Mouse (Mus musculus) lung, postnatal 4 days (tissue): ENCODE measurements around the gene Srrd.

Experiments
- DNase-seq, 2 experiments: peaks; one replicate each; pipeline ENCODE4 v3.0.0; 2021

Gene Srrd

DNA sequence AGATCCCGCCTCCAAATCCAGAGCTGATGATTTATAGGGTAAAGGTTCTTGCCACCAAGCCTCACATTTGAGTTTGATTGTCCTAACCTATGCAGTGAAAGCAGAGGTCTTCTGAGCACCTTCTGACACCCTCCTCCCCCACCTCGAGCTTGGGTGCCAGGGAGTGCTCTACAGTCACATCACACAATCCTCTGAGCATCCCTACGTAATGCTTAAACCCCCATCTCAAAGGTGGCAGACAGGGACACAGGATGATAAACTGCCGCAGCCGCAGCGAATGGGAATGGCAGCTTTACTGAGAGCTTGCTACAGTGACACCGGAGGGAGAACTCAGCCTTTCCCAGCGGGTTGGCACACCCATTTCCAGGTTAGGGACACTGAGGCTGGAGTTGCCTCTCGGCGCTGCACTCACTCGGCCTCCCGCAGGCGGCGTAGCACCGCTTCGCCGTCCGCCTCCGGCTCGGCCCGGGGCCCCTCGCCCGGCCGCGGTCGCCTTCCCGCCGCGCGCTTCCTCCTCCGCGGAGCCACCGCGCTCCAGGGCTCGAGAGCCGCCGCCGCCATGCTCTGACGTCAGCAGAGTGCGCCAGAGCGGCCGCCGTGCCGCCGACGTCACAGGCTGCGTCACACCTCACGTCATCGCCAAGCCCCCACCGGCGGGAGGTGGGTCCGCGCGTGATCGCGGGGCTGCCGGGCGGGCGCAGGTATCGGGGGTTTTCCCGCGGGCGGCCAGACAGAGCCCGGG lies at the start of gene Srrd, which contains the start of gene Hps4:
Srrd (minus strand) TSS at position 578 of the 742 bp plus-strand sequence.
Hps4 (plus strand) TSS at position 621 of the 742 bp plus-strand sequence.
- peak; percentile 90 to 91 for DNase-seq

DNA sequence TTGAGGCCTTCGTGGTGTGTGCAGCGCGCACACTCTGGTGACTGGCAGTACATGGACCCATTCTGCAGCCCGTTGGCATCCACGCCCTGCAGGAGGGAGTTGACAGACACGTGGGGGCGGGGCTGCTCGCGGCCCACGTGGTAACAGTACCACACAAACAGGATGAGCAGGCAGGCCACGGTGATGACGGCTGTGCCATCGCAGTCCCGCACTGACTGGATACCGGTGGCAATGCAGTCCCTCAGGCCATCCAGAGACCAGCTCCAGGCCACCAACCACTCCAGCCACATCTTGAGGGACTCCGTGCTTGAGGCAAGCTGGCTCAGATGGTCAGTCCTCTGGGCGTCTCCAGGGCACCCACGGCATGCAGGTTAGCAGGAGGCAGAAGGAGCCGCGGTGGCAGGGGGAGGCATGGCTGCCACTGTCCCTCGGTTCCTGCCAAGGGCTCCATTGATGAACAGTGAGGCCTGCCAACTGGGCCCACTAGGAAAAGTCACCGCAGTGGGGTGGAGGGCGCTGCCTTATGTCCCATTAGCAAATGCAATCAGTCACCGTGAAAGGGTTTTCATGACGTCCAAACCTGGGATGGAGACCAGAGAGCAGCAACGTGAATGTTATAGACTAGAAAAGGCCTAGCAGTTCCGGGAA lies 49.0 kb upstream of the Srrd start:
- no peak for DNase-seq

DNA sequence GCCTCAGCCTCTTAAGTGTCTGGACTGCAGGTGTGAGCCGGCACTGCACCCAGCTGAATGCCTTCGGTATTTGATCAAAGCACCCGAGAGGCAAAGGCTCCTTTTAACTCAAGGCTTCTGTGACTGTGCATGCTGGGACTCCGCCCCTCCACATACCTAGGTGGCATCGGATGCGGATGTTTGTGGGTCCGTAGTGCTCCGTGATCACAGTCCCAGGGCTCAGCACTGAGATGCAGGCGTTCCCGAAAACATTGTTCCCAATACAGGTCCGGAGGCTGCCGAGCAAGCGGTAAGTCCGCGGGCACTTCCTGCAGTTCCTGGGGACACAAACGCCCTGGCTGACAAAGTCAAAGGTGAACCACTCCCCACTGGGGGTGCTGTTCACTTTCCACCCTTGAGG lies 48.2 kb upstream of the Srrd start:
- DNase-seq = no peak

DNA sequence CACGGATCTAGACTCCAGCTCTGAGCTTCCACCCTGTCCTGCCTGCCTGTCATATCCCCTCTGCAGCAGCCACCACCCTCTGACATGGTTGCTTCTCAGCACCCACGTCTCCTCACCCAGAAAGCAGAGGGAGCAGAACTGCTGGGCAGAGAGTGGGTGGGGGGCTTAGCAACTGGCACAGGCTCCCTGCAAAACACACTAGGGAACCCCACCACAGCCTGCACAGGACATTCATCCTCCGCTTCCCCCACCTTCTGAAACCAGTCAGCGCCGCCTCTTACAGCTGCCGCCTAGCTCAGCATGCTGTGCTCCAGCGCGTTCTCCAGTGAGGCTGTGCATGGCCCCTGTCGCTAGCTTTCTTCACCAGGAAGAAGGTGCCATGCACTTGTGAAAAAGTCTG lies 46.5 kb upstream of the Srrd start:
- no peak for DNase-seq

DNA sequence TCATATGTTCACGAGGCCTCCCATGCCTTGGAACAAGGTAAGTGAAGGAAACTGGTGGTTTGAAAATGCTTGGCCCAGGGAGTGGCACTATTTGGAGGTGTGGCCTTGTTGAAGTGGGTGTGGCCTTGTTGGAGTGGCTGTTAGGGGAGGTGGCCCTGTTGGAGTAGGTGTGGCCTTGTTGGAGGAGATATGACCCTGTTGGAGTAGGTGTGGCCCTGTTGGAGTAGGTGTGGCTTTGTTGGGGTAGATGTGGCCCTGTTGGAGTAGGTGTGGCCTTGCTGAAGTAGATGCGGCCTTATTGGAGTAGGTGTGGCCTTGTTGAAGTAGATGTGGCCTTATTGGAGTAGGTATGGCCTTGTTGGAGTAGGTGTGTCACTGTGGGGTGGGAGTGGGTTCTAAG lies 43.1 kb upstream of the Srrd start:
- no peak for DNase-seq

DNA sequence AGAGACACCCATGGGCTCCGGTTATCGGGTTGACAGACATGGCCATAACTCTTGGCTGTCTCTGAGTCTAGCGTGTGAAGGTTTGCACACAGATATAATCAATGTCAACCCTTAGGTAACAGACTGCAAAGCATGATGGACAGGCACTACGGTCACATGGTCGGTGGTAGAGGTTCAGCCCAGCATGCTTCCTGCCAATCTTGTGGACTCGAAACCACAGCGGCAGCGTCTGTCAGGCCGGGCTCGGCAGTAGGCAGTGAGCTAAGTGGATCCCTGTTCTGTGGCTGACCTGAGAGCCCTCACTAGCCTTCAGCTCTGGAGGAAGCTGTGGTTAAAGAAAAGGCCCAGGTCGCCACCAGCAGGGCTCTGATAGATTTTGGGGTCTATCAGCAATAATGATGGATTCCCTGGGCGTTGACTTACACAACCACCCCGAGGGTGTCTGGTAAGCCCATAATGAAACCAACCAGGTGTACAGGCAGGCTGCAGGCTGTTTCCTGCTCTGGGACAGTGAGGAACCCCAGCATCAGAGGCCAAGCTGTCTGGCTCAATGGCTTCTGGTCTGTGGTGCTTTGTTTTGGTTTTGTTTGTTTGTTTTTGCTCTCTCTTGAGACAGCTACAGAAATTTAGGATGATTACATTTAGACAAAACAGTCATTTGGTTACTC lies 42.1 kb upstream of the Srrd start:
- no peak for DNase-seq

DNA sequence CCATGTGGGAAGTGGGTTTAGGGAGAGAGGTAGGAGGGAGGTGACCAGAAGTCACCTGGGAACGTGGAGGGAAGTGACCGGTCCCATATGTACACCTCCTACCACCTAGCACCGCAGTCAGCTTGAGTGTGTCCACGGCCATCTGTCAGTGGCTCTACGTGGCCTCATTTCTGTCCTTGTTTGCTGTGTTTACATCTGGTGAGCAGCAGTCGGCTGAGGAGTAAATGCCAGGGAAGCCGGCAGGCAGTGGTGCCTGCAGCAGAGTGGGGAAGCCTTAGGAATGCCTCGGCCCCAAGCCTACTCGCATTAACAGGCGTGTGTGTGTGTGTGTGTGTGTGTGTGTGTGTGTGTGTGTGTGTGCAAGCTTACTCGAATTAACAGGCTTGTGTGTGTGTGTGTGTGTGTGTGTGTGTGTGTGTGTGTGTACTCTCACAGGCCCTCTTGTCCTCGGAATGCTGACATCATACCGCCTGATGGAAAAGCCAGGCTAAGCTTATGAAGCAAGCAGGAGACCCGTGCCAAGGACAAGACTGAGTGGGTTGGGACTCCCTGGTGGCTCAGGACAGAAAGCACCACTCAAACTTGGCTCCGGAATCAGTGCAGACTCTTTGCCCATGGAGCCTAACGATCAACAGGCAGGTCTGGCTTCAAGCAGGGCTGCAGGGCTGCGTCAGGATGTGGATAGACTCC lies 39.9 kb upstream of the Srrd start:
- peak; percentile 53 to 73 for DNase-seq

DNA sequence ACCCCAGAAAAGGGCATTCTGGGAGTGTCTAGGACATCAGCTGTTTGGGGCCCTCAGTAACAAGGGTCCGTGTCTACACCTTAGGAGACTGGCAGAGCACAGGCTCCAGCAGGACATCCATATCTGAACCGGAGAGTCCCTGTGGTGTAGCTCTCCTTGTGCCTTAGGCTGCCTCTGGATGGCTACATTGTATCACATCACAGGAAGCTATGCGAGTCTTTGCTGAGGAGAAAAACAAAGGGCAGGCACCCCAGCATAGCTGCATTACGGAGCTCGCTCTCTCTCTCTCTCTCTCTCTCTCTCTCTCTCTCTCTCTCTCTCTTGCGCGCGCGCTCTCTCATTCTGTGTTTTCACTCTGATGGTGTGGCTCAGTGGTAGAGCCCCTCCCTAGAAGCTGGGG lies 39.2 kb upstream of the Srrd start:
- no peak for DNase-seq

DNA sequence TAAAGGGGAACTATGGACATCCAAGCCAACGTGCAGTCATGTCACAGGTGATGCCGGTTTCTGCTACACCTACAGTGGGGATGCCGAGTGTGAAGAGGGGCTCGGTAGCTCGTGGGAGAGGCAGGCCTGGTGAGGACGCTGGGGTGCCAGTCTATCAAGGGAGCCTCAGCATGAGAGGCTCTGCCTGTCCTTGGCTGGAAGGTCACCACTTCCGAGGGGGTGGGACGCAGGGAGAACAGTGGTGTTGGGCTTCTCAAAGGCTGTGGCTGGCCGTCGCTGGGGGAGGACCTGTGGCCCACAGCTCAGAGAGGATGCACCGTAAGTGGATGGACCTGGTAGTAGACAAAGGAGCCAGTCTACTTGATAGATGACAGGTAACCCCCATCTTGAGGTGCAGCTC lies 38.3 kb upstream of the Srrd start:
- no peak for DNase-seq

DNA sequence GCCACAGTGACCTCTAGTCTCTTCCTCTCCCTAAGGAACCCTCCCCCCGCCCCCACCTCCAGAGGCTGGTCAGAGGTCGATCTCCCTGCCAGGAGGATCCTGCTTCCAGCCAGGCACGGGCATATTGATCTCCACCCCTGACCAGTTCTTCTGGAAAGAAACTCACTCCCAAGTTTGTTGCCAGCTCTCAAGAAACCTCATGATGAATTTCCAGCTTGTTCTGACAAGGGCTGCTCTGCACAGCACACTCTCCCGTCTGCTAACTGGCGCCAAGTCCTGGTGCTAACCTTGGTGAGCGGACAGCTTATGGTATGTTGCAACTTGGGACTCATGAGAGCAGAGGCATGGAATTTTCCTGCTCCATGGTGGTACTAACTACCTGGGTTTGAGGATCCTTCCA lies 35.9 kb upstream of the Srrd start:
- DNase-seq = no peak

DNA sequence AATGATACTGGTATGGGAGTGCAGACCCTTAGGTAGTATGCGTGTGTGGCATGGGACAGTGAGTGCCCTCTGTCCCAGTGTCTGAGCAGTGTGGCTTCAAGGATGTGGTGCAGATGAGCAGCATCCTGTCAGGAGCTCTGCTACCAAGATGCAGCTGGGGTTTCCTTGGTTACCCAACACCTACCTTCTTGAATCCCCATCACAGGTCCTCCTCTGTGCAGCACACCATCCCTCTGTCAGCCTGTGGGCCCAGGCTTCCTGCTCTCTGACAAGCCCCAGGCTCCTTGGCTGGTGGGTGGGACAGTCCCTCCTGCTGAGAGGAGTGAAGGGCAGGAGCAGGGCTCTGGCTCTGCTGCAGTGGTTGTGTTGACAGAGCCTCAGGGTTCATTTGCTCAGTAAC lies 34.5 kb upstream of the Srrd start:
- no peak for DNase-seq

DNA sequence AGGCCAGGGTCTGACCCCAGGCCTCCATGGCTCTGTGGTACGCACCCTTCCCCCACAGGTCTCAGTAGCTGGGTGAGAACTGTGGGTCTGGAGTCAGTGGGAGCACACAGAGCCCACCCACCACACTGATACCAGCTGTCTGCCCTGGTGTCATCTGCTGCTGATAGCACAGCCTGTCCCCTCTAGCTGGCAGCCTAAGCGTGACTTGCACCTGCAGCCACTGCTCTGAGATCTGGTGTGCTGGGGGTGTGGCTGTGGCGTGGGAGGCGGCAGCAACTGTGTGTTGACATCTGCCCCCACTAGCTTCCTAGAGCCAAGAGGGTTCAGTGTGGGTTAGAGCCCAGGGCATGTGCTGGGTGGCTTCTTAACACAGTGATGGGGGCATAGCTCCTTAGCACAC lies 33.3 kb upstream of the Srrd start:
- no peak for DNase-seq

DNA sequence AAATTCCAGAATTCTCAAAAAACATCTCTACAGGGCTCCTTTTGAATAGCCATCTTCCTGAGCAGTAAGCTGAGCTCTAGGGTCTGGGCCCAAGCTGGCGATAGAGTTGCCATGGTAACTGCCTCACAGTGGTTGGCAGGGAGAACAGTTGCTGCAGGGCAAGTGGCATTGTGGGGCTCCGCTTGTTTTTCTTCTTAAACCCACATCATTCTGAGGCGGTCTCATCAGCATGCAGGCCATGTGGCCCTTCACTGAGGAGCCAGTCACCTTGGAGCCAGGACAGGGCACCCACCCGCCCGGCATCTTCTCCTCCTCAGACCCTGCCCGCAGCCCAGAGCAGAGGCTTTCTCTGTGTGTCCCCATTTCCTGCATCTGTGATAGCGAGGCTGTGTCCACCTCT lies 29.1 kb upstream of the Srrd start:
- DNase-seq = no peak

DNA sequence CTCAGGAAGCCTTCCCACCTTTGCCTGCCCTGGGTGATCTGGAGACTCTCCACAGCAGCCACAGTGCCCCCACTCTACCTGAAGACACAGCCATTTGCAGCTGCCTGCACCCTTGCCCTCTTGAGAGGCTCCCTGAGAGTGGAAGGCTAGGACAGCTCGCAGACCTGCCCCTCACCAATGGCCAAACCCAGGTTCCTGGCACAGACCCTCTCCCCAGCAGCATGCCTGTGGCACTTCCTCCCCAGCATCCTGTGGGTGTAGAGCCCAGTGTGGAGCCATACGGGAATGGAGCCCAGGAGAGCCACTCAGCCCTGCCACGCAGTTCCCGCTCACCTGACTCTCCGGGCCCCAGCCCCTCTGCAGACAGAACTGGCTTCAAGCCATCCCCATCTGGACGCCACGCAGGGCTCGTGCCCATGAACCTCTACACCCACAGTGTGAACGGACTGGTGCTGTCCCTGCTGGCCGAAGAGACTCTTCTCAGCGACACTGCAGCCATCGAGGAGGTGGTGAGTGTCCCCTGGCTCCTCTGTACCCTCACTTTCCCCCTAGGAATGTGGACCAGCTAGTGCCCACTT lies 27.5 kb upstream of the Srrd start:
- no peak for DNase-seq

DNA sequence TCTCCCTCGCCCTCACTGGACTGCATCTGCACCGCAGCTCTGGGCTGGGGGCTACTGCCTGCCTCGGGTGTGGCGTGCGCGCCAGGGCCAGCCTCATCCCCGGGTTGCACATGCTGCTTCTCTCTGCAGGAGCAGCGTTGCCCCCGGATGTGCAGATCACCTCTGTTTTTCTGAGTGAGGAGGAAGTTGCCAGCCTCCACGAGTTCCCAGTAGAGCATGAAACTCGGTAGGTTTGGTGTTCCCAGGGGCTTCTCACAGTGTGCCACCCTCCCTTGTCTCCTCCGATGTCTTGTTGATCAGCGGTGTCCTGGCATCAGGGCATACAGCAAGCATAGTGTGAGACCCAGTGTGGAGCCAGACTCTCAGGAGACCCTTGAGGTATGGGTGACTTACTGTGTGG lies 26.5 kb upstream of the Srrd start:
- DNase-seq = no peak

DNA sequence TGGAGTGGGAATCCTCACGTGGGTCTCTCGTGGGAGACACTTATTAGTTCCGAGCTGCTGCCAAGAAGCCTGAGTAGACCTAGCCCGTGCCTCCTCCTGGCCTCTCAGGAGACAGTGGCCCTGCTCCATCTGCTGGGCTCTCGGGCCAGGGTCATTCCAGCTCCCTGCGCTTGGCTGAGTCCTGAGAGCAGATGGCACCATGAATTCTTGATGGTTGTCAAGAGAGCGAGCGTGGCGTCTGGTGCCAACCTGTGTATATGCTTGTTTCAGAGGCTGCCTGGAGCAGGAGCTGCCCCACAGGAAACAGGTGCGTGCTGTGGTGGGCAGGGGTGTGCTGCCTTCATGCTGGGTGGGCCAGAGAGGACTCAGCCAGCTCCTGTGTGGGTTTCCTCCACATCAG lies 25.8 kb upstream of the Srrd start:
- no peak for DNase-seq

DNA sequence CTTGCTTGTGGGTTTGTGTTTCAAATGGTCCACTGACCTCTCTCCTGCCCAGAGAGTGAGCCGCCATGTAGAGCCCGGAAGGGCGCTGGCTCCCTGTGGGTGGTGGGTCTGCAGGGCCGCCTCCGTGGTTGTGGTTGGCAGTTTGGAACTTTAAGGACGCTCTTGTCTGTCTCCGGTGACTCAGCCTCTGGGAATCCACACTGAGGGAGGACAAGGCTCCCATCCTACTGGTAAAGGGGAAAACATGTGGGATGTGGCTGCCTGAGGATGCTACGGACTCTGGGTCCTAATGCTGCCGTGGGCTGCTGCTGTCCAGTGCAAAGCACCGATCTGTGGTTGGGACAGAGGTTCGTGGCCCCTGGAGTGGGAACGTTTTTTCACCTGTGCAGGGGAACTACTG lies 25.1 kb upstream of the Srrd start:
- no peak for DNase-seq

DNA sequence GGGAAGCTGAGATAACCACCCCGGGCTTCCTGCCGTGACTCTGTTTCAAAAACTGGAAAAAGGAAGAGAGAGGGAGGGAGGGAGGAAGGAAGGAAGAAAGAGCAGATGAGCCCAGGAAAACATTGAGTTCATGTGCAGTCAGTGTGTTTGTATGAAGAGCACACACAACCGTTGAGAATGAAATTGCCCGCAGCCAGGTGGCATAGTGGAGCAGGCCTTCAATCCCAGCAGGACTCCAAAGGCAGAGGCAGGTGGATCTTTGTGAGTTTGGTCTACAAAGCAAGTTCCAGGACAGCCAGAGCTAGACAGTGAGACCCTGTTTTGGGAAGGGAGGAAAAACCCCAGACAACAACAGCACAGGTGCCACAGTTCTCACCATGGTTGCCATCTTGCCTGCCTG lies 24.5 kb upstream of the Srrd start:
- DNase-seq = no peak

DNA sequence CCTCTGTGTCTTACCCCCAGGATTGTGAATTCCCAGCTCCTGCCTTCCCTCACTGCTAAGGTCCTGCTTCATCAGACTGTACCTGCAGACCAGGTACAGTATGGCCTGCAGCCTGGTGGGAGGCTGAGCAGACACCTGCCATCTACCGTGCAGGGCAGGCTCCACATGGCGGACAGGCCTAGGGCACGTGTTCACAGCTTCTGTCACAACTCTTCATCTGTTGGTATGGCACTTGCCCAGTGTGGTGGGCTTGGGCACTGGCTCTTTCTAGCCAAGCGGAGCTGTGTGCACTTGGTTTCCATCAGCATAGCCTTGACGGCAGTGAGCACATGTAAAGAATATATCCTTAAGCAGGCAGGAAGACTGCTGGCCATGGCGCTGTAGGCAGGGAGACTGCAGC lies 24.0 kb upstream of the Srrd start:
- DNase-seq = no peak

DNA sequence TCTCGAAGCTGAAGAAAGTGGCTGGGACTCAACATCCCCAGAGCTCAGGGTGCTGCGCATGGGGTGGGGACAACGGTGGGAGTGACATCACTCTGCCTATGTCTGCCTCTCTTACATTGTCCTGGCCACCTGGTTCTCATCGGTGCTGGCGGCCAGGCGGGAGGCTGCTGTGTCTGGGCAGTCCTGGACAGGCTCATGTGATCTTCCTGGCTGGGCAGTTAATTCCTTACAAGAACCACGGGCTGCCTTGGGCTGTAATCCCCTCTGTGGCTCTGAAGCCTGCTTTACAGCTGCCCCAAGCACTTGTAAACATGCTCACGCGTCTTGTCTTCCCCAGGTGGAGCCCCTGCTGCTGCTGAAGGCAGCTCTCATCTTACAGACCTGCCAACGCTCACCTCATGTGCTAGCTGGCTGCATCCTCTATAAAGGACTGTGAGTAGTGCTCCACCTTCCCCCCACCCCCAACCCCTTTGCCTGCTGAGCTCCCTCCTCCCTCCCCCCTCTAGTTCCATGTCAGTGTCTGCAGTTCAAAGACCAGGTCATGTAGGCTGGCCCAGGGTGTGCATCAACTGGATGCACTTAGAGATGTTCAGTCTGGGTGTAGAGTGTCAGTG lies 21.5 kb upstream of the Srrd start:
- no peak for DNase-seq

DNA sequence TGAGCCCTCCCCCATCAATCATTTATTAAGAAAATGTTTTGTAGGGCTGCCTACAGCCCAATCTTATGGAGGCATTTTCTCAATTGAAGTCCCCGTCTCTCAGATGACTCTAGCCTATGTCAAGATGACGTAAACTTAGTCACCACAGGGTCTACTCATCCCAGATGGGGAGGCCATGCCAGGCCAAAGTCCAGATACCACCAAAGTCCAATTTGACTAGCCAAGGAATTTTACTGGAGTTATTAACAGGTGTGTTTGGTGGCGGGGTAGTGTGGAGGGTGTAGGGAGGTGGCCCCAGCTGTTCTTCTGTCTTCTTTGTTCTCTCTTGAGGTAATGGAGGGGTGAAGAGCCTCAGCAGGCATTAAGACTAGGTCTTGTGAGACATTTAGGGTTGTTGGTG lies 17.2 kb upstream of the Srrd start:
- no peak for DNase-seq

DNA sequence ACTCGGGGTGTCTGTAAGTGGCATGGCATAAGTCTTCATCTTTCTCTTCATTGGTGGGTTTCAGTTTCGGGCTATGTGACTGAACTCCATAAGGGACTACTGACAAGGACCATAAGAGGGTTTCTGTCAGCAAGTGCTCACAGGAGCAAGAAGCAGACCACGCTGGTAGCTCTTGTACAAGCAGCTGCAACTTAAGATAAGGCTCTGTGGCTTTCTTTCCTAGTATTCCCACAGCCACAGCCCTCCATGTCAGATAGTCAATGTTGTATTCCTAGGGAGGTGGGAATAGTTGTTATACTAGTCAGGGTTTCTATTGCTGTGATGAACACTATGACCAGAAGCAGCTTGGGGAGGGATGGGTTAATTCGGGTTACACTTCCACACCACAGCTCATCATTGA lies 16.7 kb upstream of the Srrd start:
- DNase-seq = no peak

DNA sequence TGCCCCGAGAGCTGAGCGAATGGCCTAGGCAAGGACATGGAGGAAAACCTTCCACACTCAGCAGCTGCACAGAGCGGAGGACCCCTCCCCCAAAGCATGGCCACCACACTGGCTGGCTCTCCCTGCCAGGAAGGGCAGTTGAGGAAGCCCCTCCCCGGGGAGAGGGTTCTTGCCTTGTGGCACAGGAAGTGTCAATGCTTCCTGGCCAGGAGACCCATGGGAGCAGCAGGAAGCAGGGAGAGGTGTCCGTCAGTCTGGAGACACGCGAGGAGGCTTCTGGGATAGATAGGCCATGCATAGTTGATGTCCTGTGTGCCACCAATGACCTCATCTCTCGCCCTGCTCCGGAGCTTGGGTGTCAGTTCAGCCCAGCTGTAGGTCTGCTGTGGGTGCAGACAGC lies 13.5 kb upstream of the Srrd start:
- DNase-seq = peak; percentile 33 to 64
